Mouse (Mus musculus): ENCODE results near the gene Zfp511. TPM values are rescaled to one million over a fixed set of nuclear protein-coding genes. Genes with fewer than 3 reads are reported as not detected.
A peak's percentile ranks its signal among the peaks of the same experiment; 100 is the strongest.

Zfp511 gene
- total RNA-seq (2021), result 1 to 10 TPM; 6.9 to 7.4 TPM
- long read RNA-seq, experiment 1, transcript Zfp511-201 (6 exons, 1,076 nt), result major isoform, 5 of 9 reads
- long read RNA-seq, experiment 1, partial matches to known transcripts, result 1 of 9 reads
- long read RNA-seq, experiment 1, other reads (novel, unspliced or antisense), result 3 of 9 reads
- long read RNA-seq, experiment 2, transcript Zfp511-201 (6 exons, 1,076 nt), result major isoform, 9 of 10 reads
- long read RNA-seq, experiment 2, partial matches to known transcripts, result 0 of 10 reads
- long read RNA-seq, experiment 2, other reads (novel, unspliced or antisense), result 0 of 10 reads

DNA sequence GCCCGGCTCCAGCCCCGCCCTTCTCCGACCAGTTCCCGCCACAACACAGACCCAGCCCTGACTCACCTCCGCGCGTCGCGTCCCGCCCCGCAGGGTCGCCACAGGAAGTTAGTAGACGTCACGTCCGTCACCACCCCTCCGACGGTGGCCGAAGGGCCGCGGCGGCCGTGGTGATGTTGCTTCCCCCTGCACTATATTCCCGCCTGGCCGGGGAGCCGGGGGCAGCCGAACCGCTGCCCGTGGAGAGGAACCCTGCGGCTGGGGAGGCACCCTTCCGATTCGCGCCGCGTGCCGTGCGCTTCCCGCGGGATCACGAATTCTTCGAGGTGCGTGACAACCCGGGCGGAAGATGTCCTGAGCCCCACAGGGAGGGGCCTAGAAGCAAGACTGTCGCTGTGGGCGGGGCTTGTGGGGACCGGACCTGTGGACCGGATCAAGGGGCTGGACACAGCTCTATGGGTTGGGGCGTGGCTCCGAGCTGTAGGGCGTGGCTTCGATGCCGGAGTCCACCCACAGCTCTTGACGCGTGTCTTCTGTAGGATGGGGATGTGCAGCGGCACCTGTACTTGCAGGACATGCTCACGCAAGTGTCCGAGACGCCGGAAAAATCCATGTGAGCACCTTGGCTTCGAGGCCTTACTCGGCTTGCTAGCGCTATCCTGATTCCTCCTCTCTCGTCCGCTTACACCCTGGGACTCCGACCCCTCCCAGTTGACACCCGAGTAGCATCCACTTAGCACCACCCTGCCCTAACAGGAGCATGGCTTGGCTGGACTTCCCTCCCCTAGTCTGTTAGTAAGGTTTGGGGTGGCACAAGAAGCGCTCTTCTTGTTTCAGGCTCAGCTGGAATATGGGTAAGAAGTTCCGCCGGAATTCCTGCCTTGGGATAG, at the start of gene Zfp511, which contains the start of gene Tubgcp2:
Gene Zfp511, plus strand, starts transcription at position 111 of the 890 bp plus-strand sequence.
Gene Tubgcp2, minus strand, starts transcription at position 389 of the 890 bp plus-strand sequence.
- DNase-seq, result peak; percentile 96
- intact Hi-C loops (cut with DNase I; ENCODE audit: low total_unique reads), result no loop called here

DNA sequence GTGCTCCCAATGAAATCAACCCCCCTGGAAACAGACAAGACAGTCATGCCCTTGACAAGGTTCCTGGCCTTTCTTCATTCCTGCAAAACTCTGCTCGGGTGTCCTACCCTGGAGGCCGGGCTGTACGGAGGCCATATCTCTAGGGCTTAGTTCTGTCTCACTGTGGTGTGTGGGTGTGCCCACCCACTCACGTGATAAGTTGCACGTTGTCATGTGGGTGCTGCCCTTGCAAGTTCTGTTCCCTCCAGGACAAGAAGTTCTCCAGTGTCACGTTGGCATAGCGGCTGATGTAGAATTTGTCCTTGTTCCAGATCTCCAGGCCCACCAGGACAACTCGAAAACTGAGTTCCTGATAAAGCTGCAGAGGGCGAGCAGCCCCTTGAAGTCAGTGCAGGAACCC, 47.9 kb upstream of the Zfp511 start:
- DNase-seq, result no peak
- intact Hi-C loops (cut with DNase I; ENCODE audit: low total_unique reads), result no loop called here

DNA sequence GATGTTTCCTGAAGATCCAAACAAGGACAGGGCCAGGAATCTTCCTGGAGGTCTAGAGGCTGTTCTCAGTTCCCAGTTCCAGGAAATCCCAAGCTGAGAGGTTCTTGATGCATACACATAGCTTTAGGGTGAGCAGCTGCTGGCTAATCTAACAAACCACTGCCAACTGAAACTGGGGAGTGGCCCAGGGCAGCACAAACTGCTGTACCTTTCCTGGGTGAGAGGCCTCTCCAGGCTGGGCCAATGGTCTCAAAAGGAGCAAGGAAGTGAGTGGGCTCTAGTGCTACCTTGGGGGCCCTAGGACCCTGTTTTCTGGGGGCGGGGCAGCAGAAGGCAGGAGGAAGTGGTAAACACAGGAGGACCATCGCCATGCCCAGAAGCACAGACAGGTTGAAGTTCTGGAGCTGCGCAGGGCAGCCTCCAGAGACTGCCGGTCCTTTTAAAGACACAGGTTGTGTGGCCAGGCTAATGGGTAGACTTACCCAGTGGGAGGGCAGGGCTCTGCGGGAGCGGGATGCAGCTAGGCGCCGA, 45.3 kb upstream of the Zfp511 start:
- intact Hi-C loops (cut with DNase I; ENCODE audit: low total_unique reads), result loop anchor here (10.0 kb wide), 1 partner anchor 86 kb away; no protein-coding TSS in a partner anchor
- no peak for DNase-seq

DNA sequence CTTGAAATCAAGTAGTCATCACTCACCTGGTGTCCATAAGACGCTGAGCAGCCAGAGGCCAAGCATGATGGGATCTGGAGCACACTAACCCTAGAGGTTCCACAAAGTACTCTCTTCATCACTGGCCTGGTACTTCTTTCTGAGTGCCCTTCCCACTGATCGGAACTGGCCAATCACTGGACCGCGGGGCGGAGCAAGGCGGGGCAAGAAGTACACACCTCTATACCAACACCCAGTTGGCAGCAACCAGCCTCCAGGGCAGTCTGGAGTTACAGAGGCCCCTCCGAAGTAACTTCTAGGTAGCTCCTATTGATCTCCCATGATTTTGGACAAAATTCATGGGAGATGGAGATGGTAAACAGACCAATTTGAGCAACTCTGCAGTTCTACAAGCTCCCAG, 43.8 kb upstream of the Zfp511 start, which contains the start of gene Adam8:
Gene Adam8, minus strand, starts transcription at position 157 of the 400 bp plus-strand sequence.
- intact Hi-C loops (cut with DNase I; ENCODE audit: low total_unique reads), result loop anchor here (10.0 kb wide), 1 partner anchor 88 kb away; no protein-coding TSS in a partner anchor
- no peak for DNase-seq

DNA sequence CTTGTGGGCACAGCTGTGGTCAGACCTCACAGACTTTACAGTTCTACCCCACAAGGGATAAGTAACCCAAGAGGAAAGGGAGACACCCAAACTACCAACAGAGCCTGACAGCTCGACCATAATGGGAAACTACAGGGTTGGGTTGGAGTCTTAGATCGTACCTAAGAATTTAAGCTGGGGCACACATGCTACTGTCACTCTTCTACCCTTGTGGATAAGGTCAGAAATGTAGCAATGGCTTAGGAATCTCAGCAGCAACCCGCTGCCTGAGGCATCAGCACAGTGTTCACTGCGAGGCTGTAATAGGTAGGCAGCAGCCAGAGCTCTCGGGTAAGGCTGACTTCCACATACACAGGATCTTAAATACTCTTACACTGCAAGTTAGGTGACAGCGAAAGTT, 42.7 kb upstream of the Zfp511 start:
- no peak for DNase-seq
- intact Hi-C loops (cut with DNase I; ENCODE audit: low total_unique reads), result loop anchor here (10.0 kb wide), 1 partner anchor 89 kb away; no protein-coding TSS in a partner anchor

DNA sequence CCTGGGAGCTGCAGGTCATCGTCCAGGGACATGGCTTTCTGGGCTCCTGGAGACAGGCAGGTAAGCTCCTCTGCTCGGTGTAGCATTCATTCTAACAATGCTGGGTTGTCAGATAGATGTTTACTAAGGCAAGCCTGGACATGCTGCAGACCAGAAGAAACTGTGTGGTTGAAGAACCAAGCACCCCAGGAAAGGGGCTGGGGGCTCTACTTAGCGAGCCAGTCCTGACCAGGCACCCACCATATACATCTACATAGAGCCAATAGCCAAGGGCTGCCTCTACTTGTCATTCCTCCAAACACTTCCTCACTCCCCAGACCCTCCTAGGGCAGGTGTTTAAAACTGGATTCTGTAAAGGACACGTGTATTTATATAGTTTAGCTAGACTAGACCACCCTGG, 42.0 kb upstream of the Zfp511 start:
- intact Hi-C loops (cut with DNase I; ENCODE audit: low total_unique reads), result loop anchor here (10.0 kb wide), 1 partner anchor 89 kb away; no protein-coding TSS in a partner anchor

DNA sequence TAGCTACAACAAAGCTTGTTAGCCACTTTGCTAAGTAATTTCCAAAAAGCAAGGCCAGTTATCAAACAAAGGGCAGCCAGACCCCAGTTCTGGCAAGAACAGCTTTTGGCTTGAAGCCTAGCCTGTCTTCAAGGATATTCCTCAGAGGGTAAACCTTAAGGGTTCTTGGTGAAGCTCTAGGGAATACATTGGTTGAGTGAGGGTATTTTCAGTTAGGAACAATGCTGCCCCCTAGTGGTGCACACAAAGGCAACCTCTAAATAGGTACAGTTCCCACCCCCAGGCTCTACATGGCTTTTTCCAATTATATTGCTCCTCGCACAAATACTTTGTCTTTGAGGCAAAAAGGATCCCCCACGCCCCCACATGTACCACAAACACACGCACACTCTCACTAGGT, 41.5 kb upstream of the Zfp511 start:
- intact Hi-C loops (cut with DNase I; ENCODE audit: low total_unique reads), result loop anchor here (10.0 kb wide), 1 partner anchor 90 kb away; no protein-coding TSS in a partner anchor
- DNase-seq, result no peak

More for the DNA sequence above, 42.0 kb upstream of the Zfp511 start:
- no peak for DNase-seq

DNA sequence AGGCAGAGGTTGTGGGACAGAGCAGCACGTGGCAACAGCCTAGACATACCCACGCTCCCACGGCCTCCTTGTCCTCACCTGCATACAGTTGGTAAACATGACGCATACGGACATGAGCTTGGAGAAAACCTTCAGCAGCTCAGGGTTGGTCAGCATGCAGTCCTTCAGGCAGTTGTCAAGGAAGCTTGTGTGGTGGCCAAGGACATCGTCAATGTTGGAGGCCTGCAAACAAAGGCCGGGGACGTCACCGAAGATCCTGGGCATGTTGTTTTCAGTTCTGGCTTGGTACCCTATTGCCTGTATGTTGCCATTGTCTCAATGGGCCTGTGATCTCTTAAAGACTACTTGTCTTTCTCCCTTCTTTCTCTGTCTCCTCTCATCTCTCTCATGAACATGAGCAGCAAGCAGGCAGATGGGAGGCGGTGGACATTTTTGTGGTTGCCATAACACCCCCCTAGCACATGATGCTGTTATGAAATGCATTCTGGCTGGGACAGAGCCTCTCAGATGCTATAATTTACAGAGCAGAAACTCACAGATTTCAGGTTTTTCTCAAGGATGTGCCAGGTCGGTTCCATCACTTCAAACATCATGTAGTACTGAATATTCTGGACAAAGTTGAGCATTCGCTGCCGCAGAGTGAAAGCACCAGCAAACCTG, 37.4 kb upstream of the Zfp511 start:
- intact Hi-C loops (cut with DNase I; ENCODE audit: low total_unique reads), result loop anchor here (10.0 kb wide), 1 partner anchor 94 kb away; no protein-coding TSS in a partner anchor
- DNase-seq, result no peak

DNA sequence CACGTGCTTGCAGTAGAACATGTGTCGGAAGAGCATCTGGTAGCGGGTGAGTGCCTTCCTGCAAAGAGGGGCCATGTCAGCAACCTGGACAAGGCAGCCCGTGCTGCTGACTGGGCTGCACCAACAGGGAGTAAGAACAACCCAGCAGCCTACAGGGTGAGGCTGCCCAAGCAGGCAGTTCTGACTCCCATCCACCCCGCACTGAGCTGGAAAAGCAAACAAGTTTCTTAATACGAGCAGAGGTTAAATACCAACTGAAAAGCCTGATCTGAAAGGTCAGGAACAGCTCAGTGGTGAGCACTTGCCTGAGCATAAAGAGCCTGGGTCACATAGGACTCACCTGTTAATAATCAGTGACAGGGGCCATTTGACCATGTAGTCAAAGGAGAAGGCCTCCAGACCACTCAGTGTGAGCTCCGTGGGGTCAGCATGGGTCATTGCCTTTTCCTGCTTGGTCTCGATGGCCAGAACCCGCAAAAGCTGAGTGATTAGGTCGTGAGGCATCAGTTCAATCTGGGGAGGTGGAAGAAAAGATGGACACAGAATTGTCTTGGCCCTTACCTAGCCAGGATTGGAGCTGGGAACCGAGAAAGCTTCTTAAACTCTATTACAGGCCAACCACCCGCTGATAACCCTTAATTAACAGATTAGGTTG, 35.0 kb upstream of the Zfp511 start:
- DNase-seq, result no peak
- intact Hi-C loops (cut with DNase I; ENCODE audit: low total_unique reads), result no loop called here

DNA sequence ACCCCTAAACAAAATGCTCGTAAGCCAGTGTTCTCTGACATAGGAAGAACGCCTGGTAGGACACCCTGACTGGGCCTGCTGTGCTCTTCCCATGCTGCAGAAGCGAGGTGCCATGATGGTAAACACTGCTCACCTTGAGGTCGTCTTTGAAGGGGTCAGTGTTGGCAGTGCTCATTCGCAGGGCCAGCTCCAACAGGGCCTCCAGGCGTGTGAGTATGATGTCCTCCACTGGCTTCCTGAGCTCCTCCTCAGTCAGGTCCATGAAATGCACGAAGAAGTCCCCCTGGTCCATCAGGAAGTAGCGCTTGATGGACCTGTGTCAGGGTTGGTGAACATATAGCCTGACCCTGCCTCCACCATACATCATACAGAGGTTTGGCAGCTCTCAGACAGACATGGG, 31.5 kb upstream of the Zfp511 start:
- intact Hi-C loops (cut with DNase I; ENCODE audit: low total_unique reads), result no loop called here
- DNase-seq, result no peak

DNA sequence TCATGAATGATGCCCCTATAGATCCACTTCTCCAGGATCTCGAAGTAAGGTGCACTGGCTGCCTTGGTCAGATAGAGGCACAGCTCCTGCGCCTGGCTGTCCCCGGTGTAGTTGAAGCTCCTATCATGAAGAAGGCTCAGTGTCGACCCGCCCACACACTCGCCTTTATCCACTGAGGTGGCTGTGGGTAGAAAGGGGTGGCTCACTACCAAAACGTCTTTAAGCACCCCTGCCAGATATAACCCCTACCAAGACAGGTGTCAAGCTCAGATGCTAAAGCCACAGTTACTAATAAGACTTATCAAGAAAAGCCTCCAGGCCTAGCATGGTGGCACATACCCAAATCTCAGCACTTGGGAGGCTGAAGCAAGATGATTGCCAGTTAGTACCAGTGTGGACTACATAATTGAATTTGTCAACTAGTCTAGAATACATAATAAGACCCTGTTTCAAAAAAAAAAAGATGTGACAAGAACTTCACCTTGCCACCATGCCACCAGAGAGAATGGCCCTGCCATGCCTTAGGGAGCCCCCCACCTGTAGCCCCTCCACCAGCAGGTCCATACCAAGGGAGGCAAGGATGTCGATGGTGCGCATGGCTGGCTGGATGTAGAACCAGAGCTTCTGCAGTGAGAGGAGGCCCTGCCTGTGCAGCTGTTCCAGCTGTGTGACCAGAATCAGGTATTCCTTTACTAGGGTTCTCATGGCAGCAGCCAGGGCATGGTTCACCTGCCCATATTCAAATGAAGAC, 29.2 kb upstream of the Zfp511 start:
- peak; percentile 1 for DNase-seq
- intact Hi-C loops (cut with DNase I; ENCODE audit: low total_unique reads), result no loop called here

DNA sequence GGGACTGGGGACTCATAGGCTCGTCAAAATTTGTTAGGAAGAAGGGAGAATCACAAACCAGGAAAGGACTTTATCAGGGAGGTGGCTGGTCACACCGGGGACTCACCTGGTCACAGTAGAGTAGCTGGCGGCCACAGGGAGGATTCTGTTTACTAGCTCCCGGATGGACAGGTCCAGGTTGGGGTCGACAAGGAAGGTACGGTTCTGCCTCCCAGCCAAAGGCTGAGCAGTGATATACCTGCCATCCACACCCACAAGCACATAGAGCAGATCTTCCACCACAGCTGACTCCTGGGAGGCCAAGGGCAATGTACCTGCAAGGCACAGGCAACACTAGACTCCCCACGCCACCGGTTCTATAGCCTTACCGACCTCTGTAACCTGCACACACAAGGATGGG, 28.4 kb upstream of the Zfp511 start:
- no peak for DNase-seq
- intact Hi-C loops (cut with DNase I; ENCODE audit: low total_unique reads), result no loop called here

DNA sequence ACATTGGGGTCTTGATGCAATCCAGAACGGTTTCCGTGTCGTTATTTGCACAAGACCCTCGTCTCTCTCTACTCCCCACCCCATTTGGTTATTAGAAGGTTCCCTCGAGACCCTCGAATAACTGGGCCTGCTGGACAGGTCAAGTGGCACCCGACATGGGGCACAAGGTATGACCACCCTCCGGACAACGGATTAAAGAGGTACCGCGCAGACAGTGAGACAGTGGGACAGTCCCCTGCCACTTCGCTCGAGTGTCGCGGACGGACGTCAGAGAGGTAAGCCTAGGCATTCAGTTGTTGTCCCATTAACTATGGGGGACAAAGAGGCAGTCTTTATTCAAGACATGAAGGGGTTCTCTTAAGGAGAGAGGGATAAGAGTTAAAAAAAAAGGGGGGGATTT, 24.9 kb upstream of the Zfp511 start:
- intact Hi-C loops (cut with DNase I; ENCODE audit: low total_unique reads), result no loop called here
- DNase-seq, result no peak

DNA sequence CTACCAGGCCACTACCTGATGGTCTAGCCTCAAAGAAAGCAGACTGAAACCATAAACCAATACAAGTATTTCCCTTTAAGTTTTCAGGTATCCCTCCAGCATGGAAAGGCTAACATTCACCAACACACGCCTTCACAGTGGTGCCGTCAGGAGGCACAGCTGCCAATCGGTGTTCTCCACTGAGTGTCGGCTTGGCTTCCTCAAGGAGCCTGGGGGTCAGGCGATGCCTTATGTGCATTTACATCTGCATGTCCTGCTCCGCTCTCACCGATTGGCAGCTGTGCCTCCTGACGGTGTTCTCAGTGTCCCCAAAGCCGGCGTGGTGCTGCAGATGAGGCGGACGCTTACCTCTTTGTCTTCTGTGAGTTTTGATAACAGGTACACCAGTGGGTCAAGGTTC, 4.4 kb upstream of the Zfp511 start:
- DNase-seq, result no peak
- intact Hi-C loops (cut with DNase I; ENCODE audit: low total_unique reads), result no loop called here

DNA sequence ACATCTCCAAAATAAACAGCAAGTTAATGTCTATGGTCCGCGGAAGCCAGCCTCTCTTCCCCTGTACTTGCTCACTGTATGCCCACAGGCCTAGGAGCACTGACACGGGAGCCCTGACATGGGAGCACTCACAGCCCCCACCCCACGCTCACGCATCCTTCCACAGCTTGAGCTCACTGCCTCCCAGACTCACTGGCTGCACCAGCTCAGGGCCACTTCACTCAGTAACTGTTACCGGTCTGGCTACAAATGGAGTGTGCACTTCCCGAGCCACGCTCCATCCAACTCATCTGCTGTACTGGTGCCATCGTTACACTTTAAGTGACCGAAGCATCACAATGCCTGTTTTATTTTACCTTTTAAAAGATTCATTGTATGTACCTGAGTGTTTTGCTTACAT, 3.8 kb upstream of the Zfp511 start:
- intact Hi-C loops (cut with DNase I; ENCODE audit: low total_unique reads), result no loop called here
- no peak for DNase-seq

DNA sequence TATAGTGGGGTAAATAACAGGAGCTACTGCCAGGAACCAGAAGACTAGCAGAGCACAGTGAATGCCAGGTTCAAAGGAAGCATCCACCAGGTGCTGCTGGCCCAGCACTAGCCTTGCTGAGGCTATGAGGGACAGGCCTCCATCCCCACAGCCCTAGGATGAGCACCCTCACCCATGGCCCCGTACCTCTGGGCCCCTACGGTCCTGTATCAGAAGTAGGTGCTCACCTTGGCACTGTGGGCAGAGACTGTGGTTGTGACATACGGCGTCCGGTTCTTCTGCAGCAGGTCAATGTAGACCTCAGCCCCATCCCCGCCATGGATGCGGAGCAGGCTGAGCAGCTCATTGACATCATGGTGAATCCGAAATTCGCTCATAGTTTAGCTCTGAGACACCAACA, 2.8 kb upstream of the Zfp511 start:
- no peak for DNase-seq
- intact Hi-C loops (cut with DNase I; ENCODE audit: low total_unique reads), result no loop called here

DNA sequence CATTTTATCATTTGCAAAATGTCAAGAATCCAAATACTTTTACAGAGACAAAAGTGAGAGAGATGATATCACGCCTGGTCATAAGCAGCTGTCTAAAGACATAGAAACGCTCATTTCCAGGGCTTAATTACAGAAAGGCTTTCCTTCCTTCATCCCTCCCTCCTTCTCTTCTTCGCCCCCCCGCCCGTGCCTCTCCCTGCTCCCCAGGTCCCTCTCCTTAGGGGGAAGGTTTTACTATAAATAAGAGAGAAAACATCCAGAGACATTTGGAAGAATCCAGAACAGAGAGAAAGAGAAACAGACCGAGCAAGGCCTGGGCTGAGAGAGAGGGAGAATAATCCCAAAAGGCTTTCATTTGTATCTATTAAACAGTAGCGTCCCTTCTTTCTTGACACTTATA, 735 bp upstream of the Zfp511 start:
- intact Hi-C loops (cut with DNase I; ENCODE audit: low total_unique reads), result no loop called here
- DNase-seq, result no peak

DNA sequence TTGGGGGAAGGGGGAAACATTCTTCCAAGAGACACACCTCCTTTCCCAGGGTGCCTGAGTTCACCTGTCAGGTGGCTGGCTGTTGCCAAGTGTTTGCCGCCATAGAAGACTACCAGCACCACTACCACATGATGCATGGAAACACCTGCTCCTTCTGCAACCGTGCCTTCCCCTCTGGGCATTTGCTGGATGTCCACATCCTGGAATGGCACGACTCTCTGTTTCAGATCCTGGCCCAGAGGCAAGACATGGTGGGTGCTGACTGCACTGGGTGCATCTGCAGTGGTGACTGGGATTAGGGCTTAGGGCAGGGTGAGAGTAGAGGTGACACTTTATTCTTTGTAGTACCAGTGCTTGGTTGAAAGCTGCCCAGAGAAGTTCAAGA, 972 bp downstream of the Zfp511 start:
- intact Hi-C loops (cut with DNase I; ENCODE audit: low total_unique reads), result no loop called here
- no peak for DNase-seq
